Mouse (Mus musculus): ENCODE measurements around the gene Lst1.

DNA sequence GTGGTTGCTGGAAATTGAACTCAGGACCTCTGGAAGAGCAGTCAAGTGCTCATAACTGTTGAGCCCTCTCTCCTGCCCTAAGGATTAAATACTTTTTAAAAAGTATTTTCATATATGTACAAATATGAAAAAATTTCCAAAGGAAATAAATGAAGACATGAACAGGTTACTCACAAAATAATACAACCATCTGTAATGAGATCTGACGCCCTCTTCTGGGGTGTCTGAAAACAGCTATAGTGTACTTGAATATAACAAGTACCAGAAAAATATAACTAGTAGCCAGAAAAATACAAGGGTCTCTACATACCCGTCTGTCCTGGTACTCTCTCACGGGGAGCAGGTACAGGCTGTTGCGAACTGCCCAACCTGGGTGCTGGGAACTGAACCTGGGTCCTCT lies 36.4 kb upstream of the Lst1 start:
- TF ChIP-seq MAFK (IDR thresholded peaks at IDR 0.05; ENCODE audit: insufficient read depth, low read depth, low read length) (no peak), HCFC1 (IDR thresholded peaks at IDR 0.05; ENCODE audit: borderline replicate concordance, insufficient read depth, low read length) (no peak), ZNF384 (IDR thresholded peaks at IDR 0.05; ENCODE audit: low read depth, low read length) (no peak), CHD2 (IDR thresholded peaks at IDR 0.05; ENCODE audit: low read depth, low read length) (no peak)
